Mouse (Mus musculus) liver, embryonic 14.5 days (tissue): Measurements from ENCODE around the gene Gm11037.

Experiments
- CTCF ChIP-seq: IDR thresholded peaks from 2 replicates; pipeline ENCODE4 v1.5.1; 2016; ENCODE audit warnings: antibody characterized with exemption, low read depth, control low read depth
- EP300 ChIP-seq: IDR thresholded peaks from 2 replicates; pipeline ENCODE4 v1.6.1; 2016; ENCODE audit warnings: antibody characterized with exemption, low read depth

- TF ChIP-seq EP300 (no peak), CTCF (no peak)
Observed at GRCm38 (mm10) chr2:131145536-131145935, 12.2 kb downstream of the Gm11037 start.
